Comparison of ENCODE assay signal across 10 mouse cellular contexts in the genomic region with DNA sequence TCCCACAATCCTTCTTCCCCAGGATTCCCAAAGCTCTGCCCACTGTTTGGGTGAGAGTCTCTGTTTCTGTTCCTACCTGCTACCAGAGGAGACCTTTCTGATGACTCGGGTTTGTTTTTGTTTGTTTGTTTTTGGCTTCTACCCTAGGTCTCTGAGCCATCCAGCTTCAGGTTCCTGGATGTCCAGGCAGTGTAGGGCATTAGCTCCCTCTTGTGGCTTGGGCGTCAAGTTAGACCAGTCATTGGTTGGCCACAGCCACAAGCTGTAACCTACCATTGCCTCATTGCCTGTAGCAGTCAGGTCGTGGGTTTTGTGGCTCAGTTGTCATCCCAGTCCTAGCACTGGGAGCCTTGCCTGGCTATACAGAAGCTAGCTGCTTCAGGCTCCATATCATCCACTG.
DNase-seq lines count a peak whose midpoint lies in the region; ATAC-seq and TF ChIP-seq lines count a peak whose summit lies in the region.
"Had no signal": no experiment of that assay in that cellular context is flagged by ENCODE, and none has a peak within 500 bp of the region (broad histone marks: within the 10 kb centered on the region; RNA-seq: fewer than 3 reads in every experiment).

No protein-coding gene starts in this region.

- TF ChIP-seq CTCF in kidney, postnatal 0 days (IDR thresholded peaks at IDR 0.05; ENCODE audit: low read depth) = peak; percentile 62
- peak; percentile 39; the same call in 1 of the 2 replicates for TF ChIP-seq CTCF in brain, embryonic 14.5 days (IDR thresholded peaks at IDR 0.05; ENCODE audit: borderline replicate concordance, extremely low read depth, insufficient read depth, insufficient read length)

- H3K4me3 ChIP-seq in kidney, postnatal 0 days (replicated peaks; ENCODE audit: low read depth, low read length) = no peak overlapping the region
- H3K4me3 ChIP-seq: embryonic facial prominence, embryonic 13.5 days had no signal

- H3K4me2 ChIP-seq in kidney, postnatal 0 days (ENCODE audit: low read length) = no peak overlapping the region
- H3K4me2 ChIP-seq: embryonic facial prominence, embryonic 13.5 days had no signal

- ATAC-seq in kidney, postnatal 0 days (replicated peaks; ENCODE audit: low FRiP score, low read depth) = no peak
- ATAC-seq in CD4-positive, CD25-positive, alpha-beta regulatory T cell, adult 4 months = no peak

- H3K4me1 ChIP-seq in kidney, postnatal 0 days (replicated peaks; ENCODE audit: insufficient read depth, low read length) = no peaks in the 10 kb centered on the region
- H3K4me1 ChIP-seq: embryonic facial prominence, embryonic 13.5 days had no signal

- peak; percentile 13 to 27 for DNase-seq in cerebellum, postnatal 10 days
- no peak for DNase-seq in cerebellum, postnatal 36 days
- no peak for DNase-seq in kidney, postnatal 0 days (ENCODE audit: low spot score)
- DNase-seq in kidney, adult 9 months = no peak
- DNase-seq in 416B (ENCODE audit: low read depth) = peak; percentile 43
- DNase-seq in brain, embryonic 14.5 days (ENCODE audit: low read depth) = peak; percentile 37
- no peak for DNase-seq in urinary bladder, postnatal 14 days (ENCODE audit: low spot score)

- no peaks in the 10 kb centered on the region for H3K9me3 ChIP-seq in kidney, postnatal 0 days (replicated peaks; ENCODE audit: low read length)

- no peak for TF ChIP-seq POLR2A in brain, embryonic 14.5 days (IDR thresholded peaks at IDR 0.05; ENCODE audit: borderline replicate concordance, extremely low read depth, insufficient read depth, insufficient read length, poor library complexity, severe bottlenecking)

- WGBS in kidney, postnatal 0 days = 27% methylated on average over 3 of the region's 3 CpGs

- H3K9ac ChIP-seq in kidney, postnatal 0 days (ENCODE audit: low read depth, low read length) = no peak overlapping the region
- H3K9ac ChIP-seq: embryonic facial prominence, embryonic 13.5 days had no signal

- no peaks in the 10 kb centered on the region for H3K27me3 ChIP-seq in kidney, postnatal 0 days (ENCODE audit: insufficient read depth, low read length)

- no peak overlapping the region for H3K27ac ChIP-seq in kidney, postnatal 0 days
- H3K27ac ChIP-seq: embryonic facial prominence, embryonic 13.5 days; macrophage had no signal

- H3K36me3 ChIP-seq in kidney, postnatal 0 days (ENCODE audit: insufficient read depth, low read length) = no peaks in the 10 kb centered on the region
- H3K36me3 ChIP-seq: embryonic facial prominence, embryonic 13.5 days had no signal

Comparison
In these comparisons a context has a peak if more than half of its experiments do, and no peak if none do; other contexts are left out.
1. DNase-seq: peak in cerebellum, postnatal 10 days (2 of 2), 416B (single experiment) and brain, embryonic 14.5 days (single experiment); none in cerebellum, postnatal 36 days (0 of 2), kidney, postnatal 0 days (single experiment), kidney, adult 9 months (single experiment) and urinary bladder, postnatal 14 days (single experiment).